Mouse (Mus musculus): Measurements from ENCODE around the gene Nrxn2.

DNA sequence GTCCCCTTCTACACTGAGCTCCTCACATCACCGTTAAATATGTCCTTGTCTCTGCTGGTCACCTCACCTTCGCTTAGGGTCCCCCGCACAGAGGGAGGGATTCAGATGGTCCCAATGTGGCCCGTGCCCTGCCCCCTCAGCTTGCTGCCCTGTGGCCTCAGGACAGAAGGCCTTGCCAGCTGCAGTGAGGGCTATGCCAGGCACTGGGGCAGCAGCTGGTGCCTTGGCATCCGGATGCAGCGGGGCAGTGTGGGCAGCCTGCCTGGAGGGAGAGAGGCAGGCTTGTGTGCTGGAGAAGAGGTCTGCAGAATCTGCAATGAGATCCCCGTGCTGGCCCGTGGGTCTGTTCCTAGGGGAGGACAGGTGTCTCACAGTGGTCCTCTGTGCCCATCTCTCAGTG lies 34.8 kb downstream of the Nrxn2 start:
- TF ChIP-seq CTCF (conservative IDR thresholded peaks at IDR 0.05; ENCODE audit: low read length) (no peak), NANOG (IDR thresholded peaks at IDR 0.05; ENCODE audit: borderline replicate concordance, low read length) (no peak), POU5F1 (IDR thresholded peaks at IDR 0.05; ENCODE audit: borderline replicate concordance, low read length) (no peak)

Data from E14TG2a.4 (cell line).